In the genomic region with DNA sequence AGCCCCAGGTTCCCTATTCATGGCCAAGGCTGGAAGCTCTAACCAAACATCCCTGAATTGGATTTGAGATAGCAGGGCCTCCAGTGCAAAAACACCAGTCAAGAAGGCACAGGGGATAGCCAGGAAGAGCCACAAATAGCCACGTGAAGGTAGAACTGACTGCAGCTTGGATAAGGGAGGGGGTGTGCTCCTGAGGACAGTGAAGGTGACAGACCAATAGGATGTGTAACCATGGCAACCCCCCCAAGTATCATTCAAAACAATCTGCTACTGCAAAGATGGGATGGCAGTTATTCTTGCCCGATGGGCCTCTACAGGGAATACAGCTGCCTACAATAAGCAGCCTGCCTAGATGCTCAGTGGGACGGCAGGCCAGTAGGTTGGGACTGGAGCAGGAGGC, we compare ENCODE assay signal across 8 mouse cellular contexts. TPM values are rescaled to one million over a fixed set of nuclear protein-coding genes. Genes with fewer than 3 reads are reported as not detected.
DNase-seq lines count a peak whose midpoint lies in the region; TF ChIP-seq lines count a peak whose summit lies in the region.

No protein-coding gene starts in this region.

- no peak for DNase-seq in heart, embryonic 10.5 days (ENCODE audit: low spot score)
- DNase-seq in heart, adult 9 months (ENCODE audit: low spot score in 2 of 2): no peak
- peak; percentile 23 for DNase-seq in embryonic facial prominence, embryonic 10.5 days (ENCODE audit: low spot score)
- DNase-seq in induced T-regulatory cell, adult 2 months (ENCODE audit: low read depth): peak; percentile 44
- no peak for DNase-seq in ovary, postnatal 10 days (ENCODE audit: low spot score)
- DNase-seq in right cerebral cortex, adult 18-20 months: no peak
- no peak for DNase-seq in yolk sac, embryonic 10.5 days (ENCODE audit: low spot score)

- H3K9me3 ChIP-seq in heart, embryonic 10.5 days: no peaks in the 10 kb centered on the region
- H3K9me3 ChIP-seq in embryonic facial prominence, embryonic 10.5 days: no peaks in the 10 kb centered on the region

- H3K27me3 ChIP-seq in heart, embryonic 10.5 days (ENCODE audit: insufficient read depth, poor library complexity, severe bottlenecking): no peaks in the 10 kb centered on the region
- H3K27me3 ChIP-seq in embryonic facial prominence, embryonic 10.5 days (replicated peaks; ENCODE audit: low read depth, poor library complexity, severe bottlenecking): no peaks in the 10 kb centered on the region
- H3K27me3 ChIP-seq in myocyte (ENCODE audit: control insufficient read depth, insufficient read depth, insufficient read length): no peaks in the 10 kb centered on the region

- no peak for TF ChIP-seq POLR2A in myocyte (IDR thresholded peaks at IDR 0.05; ENCODE audit: insufficient read length, low read depth)

- peak overlapping the region; percentile 84 for H3K27ac ChIP-seq in heart, embryonic 10.5 days
- H3K27ac ChIP-seq in embryonic facial prominence, embryonic 10.5 days (replicated peaks): peak overlapping the region; percentile 80; the same call in 1 of the 2 replicates

- WGBS in heart, embryonic 10.5 days: 44% methylated on average over 3 of the region's 3 CpGs
- WGBS in embryonic facial prominence, embryonic 10.5 days: 61% methylated on average over 3 of the region's 3 CpGs

- no peak overlapping the region for H3ac ChIP-seq in myocyte (ENCODE audit: control insufficient read depth, insufficient read length)

- H3K79me2 ChIP-seq in myocyte (ENCODE audit: control insufficient read depth, insufficient read depth): peaks cover 14% of the 10 kb centered on the region

- no peak overlapping the region for H3K4me2 ChIP-seq in myocyte (ENCODE audit: low read depth)

- H3K4me1 ChIP-seq in heart, embryonic 10.5 days: peaks cover 68% of the 10 kb centered on the region
- peaks cover 52% of the 10 kb centered on the region for H3K4me1 ChIP-seq in embryonic facial prominence, embryonic 10.5 days

- H3K36me3 ChIP-seq in heart, embryonic 10.5 days: peaks cover 65% of the 10 kb centered on the region
- peaks cover 75% of the 10 kb centered on the region for H3K36me3 ChIP-seq in embryonic facial prominence, embryonic 10.5 days (replicated peaks)
- H3K36me3 ChIP-seq in myocyte (ENCODE audit: control insufficient read depth, insufficient read depth): peaks cover 13% of the 10 kb centered on the region

- H3K4me3 ChIP-seq in heart, embryonic 10.5 days: peak overlapping the region; percentile 57
- H3K4me3 ChIP-seq in embryonic facial prominence, embryonic 10.5 days: peak overlapping the region; percentile 59
- no peak overlapping the region for H3K4me3 ChIP-seq in myocyte

TF ChIP-seq in myocyte, 11 proteins besides CTCF, POLR2A, EP300 and RAD21:
- TF ChIP-seq CEBPB (IDR thresholded peaks at IDR 0.05; ENCODE audit: insufficient read depth, poor library complexity, severe bottlenecking) (no peak), TCF3 (IDR thresholded peaks at IDR 0.05; ENCODE audit: insufficient read length, low read depth) (no peak), POLR2AphosphoS2 (IDR thresholded peaks at IDR 0.05; ENCODE audit: insufficient read length, low read depth) (peak; percentile 34)
TF ChIP-seq in myocyte: peak in this region for 1.

RNA-seq across cellular contexts. Expression of a gene that starts 0.4 kb away (rescaled TPM):
- polyA plus RNA-seq in heart, embryonic 10.5 days (2016; fragmentation: Nextera tagmentation; extraction: Ambion mirVana): 2.3 and 4.0 TPM in 2 replicates
- polyA plus RNA-seq in embryonic facial prominence, embryonic 10.5 days (2016; fragmentation: Nextera tagmentation; extraction: Ambion mirVana): 1.2 and 1.4 TPM in 2 replicates
- 0.67 TPM for polyA plus RNA-seq in myocyte (2012; fragmentation: generic; extraction: Trizol)

RNA-seq across cellular contexts. Expression of a gene that starts 4.0 kb away (rescaled TPM):
- 2.1 and 3.0 TPM in 2 replicates for polyA plus RNA-seq in heart, embryonic 10.5 days (2016; fragmentation: Nextera tagmentation; extraction: Ambion mirVana)
- polyA plus RNA-seq in embryonic facial prominence, embryonic 10.5 days (2016; fragmentation: Nextera tagmentation; extraction: Ambion mirVana): 0.92 and 1.4 TPM in 2 replicates
- 0.67 TPM for polyA plus RNA-seq in myocyte (2012; fragmentation: generic; extraction: Trizol)

RNA-seq across cellular contexts. Expression of a gene that starts 4.3 kb away (rescaled TPM):
- polyA plus RNA-seq in heart, embryonic 10.5 days (2016; fragmentation: Nextera tagmentation; extraction: Ambion mirVana): 343 and 404 TPM in 2 replicates
- 396 and 400 TPM in 2 replicates for polyA plus RNA-seq in embryonic facial prominence, embryonic 10.5 days (2016; fragmentation: Nextera tagmentation; extraction: Ambion mirVana)
- polyA plus RNA-seq in myocyte (2012; fragmentation: generic; extraction: Trizol): 196 TPM

RNA-seq across cellular contexts. Expression of a gene that starts 7.1 kb away (rescaled TPM):
- polyA plus RNA-seq in heart, embryonic 10.5 days (2016; fragmentation: Nextera tagmentation; extraction: Ambion mirVana): 29.0 and 29.8 TPM in 2 replicates
- polyA plus RNA-seq in embryonic facial prominence, embryonic 10.5 days (2016; fragmentation: Nextera tagmentation; extraction: Ambion mirVana): 26.3 and 27.2 TPM in 2 replicates
- polyA plus RNA-seq in myocyte (2012; fragmentation: generic; extraction: Trizol): 48.3 TPM

RNA-seq across cellular contexts. Expression of a gene that starts 8.9 kb away (rescaled TPM):
- polyA plus RNA-seq in heart, embryonic 10.5 days (2016; fragmentation: Nextera tagmentation; extraction: Ambion mirVana): 45.8 and 50.7 TPM in 2 replicates
- 50.5 and 55.1 TPM in 2 replicates for polyA plus RNA-seq in embryonic facial prominence, embryonic 10.5 days (2016; fragmentation: Nextera tagmentation; extraction: Ambion mirVana)
- 15.5 TPM for polyA plus RNA-seq in myocyte (2012; fragmentation: generic; extraction: Trizol)

Comparison
In these comparisons a context has a peak if more than half of its experiments do, and no peak if none do; other contexts are left out.
1. DNase-seq: peak in embryonic facial prominence, embryonic 10.5 days (single experiment) and induced T-regulatory cell, adult 2 months (single experiment); none in heart, embryonic 10.5 days (single experiment), heart, adult 9 months (0 of 2), ovary, postnatal 10 days (single experiment), right cerebral cortex, adult 18-20 months (single experiment) and yolk sac, embryonic 10.5 days (single experiment).